Mouse (Mus musculus): Measurements from ENCODE around the gene Szrd1. TPM values are rescaled to one million over a fixed set of nuclear protein-coding genes. Genes with fewer than 3 reads are reported as not detected.

Gene Szrd1
- polyA plus RNA-seq, 1 experiment from 2014 or later = 24.7 TPM

DNA sequence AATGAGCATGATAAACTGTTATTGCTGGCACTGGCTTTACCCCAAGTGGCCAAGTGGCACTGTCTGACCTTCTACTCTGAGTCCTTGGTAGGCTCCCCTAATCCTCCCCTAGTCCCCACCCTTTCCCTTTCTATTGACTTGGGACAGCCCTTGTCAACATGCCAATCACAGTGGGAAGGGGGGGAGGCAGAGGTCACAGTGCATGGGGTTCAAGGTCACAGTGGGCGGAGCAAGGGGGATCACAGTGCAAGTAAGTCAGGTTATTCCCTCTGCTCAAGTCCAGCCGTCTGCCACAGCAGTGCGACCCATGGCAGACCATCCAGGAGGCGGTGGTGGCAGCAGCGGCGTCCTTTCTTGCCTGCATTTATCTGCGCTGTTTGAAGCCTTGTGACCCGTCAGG, 24.2 kb downstream of the Szrd1 start:
- H3K27ac ChIP-seq (ENCODE audit: low read depth, low read length) = peak overlapping the region; percentile 32; the same call in 1 of the 2 replicates
- H3K36me3 ChIP-seq (ENCODE audit: control insufficient read depth, insufficient read depth, low read length) = peaks cover 41% of the 10 kb centered on the region
- DNase-seq (ENCODE audit: low spot score) (no peak), ATAC-seq (replicated peaks; ENCODE audit: low FRiP score) (no peak; the same call in 1 of the 2 replicates)
- no peak overlapping the region for H3K4me3 ChIP-seq (ENCODE audit: low read depth, low read length)
- no peaks in the 10 kb centered on the region for H3K27me3 ChIP-seq (replicated peaks; ENCODE audit: control insufficient read depth, insufficient read depth, low read length)
- no peak overlapping the region for H3K4me2 ChIP-seq
- WGBS = 90% methylated on average over 8 of the region's 8 CpGs
- peaks cover 3% of the 10 kb centered on the region; the same call in 1 of the 2 replicates for H3K9me3 ChIP-seq (ENCODE audit: control insufficient read depth, low read length)
- H3K4me1 ChIP-seq (replicated peaks; ENCODE audit: control insufficient read depth, insufficient read depth, low read length) = peaks cover 4% of the 10 kb centered on the region; the same call in 1 of the 2 replicates
- H3K9ac ChIP-seq (ENCODE audit: low read depth, low read length) = no peak overlapping the region

DNA sequence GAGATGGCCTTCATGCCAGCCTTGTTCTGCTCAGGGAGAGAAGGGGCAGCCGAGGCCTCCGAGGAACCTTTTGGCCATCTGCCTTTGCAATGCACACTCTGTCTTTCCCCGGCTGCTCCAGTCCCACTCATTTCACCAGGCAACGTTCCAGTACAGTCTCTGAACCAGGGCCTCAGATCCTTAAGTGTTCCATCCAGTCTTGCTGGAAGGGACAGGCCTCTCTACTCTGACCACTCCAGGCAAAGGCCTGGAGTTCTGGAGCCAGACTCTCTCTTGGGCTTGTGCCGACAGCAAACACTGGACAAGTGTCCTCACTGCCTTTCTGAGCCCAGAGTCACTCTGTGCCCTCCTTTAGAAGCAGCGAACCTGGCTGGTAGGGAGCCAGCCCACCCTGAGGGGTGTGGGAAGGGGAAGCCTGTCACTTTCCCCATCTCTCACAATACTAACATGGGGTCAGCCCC, 25.0 kb downstream of the Szrd1 start:
- WGBS = 87% methylated on average over 6 of the region's 6 CpGs
- Histone ChIP-seq H3K9ac (ENCODE audit: low read depth, low read length) (no peak overlapping the region), H3K36me3 (ENCODE audit: control insufficient read depth, insufficient read depth, low read length) (peaks cover 43% of the 10 kb centered on the region), H3K4me1 (replicated peaks; ENCODE audit: control insufficient read depth, insufficient read depth, low read length) (peaks cover 4% of the 10 kb centered on the region; the same call in 1 of the 2 replicates), H3K27me3 (replicated peaks; ENCODE audit: control insufficient read depth, insufficient read depth, low read length) (no peaks in the 10 kb centered on the region), H3K4me3 (ENCODE audit: low read depth, low read length) (no peak overlapping the region), H3K27ac (ENCODE audit: low read depth, low read length) (no peak overlapping the region), H3K4me2 (no peak overlapping the region), H3K9me3 (ENCODE audit: control insufficient read depth, low read length) (peaks cover 3% of the 10 kb centered on the region; the same call in 1 of the 2 replicates)
- ATAC-seq (replicated peaks; ENCODE audit: low FRiP score) = no peak
- DNase-seq (ENCODE audit: low spot score) = no peak

DNA sequence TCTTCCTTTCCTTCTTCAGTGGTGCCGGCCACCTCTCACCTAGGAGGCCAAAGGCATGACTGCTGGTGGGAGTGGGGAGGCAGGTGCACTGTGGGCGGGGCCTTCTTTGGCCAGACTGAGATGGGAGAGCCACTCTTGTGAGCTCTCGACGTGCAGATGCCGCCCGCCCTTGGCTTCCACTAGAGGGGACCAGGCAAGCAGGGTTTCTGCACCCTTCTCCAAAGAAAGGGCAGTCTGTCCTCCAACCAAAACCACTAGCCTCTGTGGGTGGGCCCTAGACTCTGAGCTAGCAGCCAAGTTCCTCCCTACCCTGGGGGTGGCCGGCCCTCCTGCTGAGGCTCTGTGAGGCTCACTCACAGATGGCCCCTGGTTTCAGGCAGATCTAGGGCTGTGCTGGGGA, 25.7 kb downstream of the Szrd1 start:
- H3K9ac ChIP-seq (ENCODE audit: low read depth, low read length) = no peak overlapping the region
- ATAC-seq (replicated peaks; ENCODE audit: low FRiP score) (no peak; the same call in 1 of the 2 replicates), DNase-seq (ENCODE audit: low spot score) (no peak)
- 83% methylated on average over 7 of the region's 7 CpGs for WGBS
- H3K27ac ChIP-seq (ENCODE audit: low read depth, low read length) = no peak overlapping the region
- H3K36me3 ChIP-seq (ENCODE audit: control insufficient read depth, insufficient read depth, low read length) = peaks cover 43% of the 10 kb centered on the region
- H3K4me3 ChIP-seq (ENCODE audit: low read depth, low read length) = no peak overlapping the region
- H3K9me3 ChIP-seq (ENCODE audit: control insufficient read depth, low read length) = peaks cover 3% of the 10 kb centered on the region; the same call in 1 of the 2 replicates
- no peaks in the 10 kb centered on the region for H3K27me3 ChIP-seq (replicated peaks; ENCODE audit: control insufficient read depth, insufficient read depth, low read length)
- peaks cover 4% of the 10 kb centered on the region; the same call in 1 of the 2 replicates for H3K4me1 ChIP-seq (replicated peaks; ENCODE audit: control insufficient read depth, insufficient read depth, low read length)
- H3K4me2 ChIP-seq = no peak overlapping the region

DNA sequence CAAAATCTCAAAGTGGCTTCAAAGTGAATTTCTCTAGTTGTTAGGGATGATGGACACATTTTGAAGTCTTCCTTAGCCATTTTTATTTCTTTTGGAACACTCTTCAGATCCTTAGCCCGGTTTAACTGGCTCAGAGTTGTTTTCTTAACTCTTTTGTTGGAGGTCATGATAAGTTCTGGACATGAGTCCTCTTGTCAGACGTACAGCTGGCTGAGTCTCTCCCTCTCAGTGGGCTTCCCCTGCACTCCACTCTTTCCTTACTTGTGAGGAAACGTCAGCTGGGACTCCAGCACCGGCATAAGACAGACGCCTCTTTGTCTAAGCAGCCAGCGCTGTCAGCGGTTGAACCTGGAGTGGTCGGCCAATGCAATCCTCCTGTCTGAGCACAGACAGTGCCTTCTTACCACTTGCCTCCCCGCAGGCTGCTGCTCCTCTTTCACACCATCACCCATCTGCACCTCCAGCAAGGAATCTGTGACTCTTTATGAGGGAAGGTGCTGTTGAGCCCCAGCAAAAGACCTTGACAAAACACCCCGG, 31.3 kb downstream of the Szrd1 start:
- H3K27ac ChIP-seq (ENCODE audit: low read depth, low read length) = no peak overlapping the region

DNA sequence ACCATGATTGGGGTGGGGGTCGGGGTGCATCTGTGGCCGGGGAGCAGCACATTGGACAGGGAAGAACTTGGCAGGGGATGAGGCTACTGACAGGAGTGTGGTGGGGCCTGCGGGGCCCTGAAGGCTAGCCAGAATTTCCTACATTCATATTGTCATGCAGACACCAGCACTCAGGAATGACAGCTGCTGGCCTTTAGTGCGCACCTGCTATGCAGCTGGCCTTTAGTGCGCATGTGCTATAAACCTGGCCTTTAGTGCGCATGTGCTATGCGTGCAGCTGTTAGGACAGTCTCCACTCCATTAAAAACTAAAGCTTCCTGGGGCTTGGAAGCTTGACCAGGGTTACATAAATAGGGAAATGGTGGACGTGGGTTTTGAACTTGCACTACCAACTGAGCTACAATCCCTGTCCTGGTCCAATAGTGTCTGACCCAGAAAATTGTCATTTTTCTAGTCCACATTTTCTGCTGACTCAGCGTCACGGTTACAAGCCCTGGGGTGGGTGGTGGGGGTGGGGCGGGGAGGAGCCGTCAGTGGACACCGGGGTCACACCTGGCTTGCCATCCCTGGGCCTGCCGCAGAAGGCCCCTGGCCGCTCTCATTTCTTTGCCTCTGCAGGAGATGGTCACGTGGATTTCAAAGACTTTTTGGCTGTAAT, 32.9 kb downstream of the Szrd1 start:
- H3K36me3 ChIP-seq (ENCODE audit: control insufficient read depth, insufficient read depth, low read length) = peaks cover 13% of the 10 kb centered on the region
- H3K9ac ChIP-seq (ENCODE audit: low read depth, low read length) = no peak overlapping the region
- H3K4me2 ChIP-seq = no peak overlapping the region
- peaks cover 3% of the 10 kb centered on the region; the same call in 1 of the 2 replicates for H3K27me3 ChIP-seq (replicated peaks; ENCODE audit: control insufficient read depth, insufficient read depth, low read length)
- no peaks in the 10 kb centered on the region for H3K4me1 ChIP-seq (replicated peaks; ENCODE audit: control insufficient read depth, insufficient read depth, low read length)
- DNase-seq (ENCODE audit: low spot score) (no peak), ATAC-seq (replicated peaks; ENCODE audit: low FRiP score) (no peak)
- H3K4me3 ChIP-seq (ENCODE audit: low read depth, low read length) = no peak overlapping the region
- H3K27ac ChIP-seq (ENCODE audit: low read depth, low read length) = no peak overlapping the region
- WGBS = 81% methylated on average over 16 of the region's 16 CpGs
- H3K9me3 ChIP-seq (ENCODE audit: control insufficient read depth, low read length) = peaks cover 3% of the 10 kb centered on the region; the same call in 1 of the 2 replicates

More for the DNA sequence above, 31.3 kb downstream of the Szrd1 start:
- WGBS = 53% methylated on average over 10 of the region's 10 CpGs
- Histone ChIP-seq H3K27me3 (replicated peaks; ENCODE audit: control insufficient read depth, insufficient read depth, low read length) (peaks cover 3% of the 10 kb centered on the region; the same call in 1 of the 2 replicates), H3K4me2 (no peak overlapping the region), H3K4me3 (ENCODE audit: low read depth, low read length) (no peak overlapping the region), H3K9me3 (ENCODE audit: control insufficient read depth, low read length) (peaks cover 3% of the 10 kb centered on the region; the same call in 1 of the 2 replicates), H3K36me3 (ENCODE audit: control insufficient read depth, insufficient read depth, low read length) (peaks cover 24% of the 10 kb centered on the region), H3K4me1 (replicated peaks; ENCODE audit: control insufficient read depth, insufficient read depth, low read length) (no peaks in the 10 kb centered on the region), H3K9ac (ENCODE audit: low read depth, low read length) (no peak overlapping the region)
- ATAC-seq (replicated peaks; ENCODE audit: low FRiP score) = no peak
- DNase-seq (ENCODE audit: low spot score) = no peak

DNA sequence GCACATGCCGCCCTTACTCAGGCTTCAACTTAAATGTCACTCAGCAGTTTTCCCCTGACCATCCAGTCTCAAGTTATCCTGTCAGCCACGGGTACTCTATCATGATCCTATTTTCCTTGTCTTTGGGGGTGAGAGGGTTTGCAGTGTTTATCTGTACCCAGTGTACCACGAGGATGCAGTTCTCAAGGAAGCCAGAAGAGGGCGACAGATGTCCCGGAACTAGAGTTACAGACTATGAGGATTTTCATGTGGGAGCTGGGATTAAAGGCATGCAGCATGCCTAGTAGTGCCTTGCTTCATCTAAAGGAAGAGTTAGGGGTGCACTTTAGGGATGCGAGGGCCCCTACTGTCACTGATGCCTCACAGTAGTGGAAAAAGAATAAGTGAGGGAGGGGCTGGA, 37.7 kb downstream of the Szrd1 start:
- Histone ChIP-seq H3K27me3 (replicated peaks; ENCODE audit: control insufficient read depth, insufficient read depth, low read length) (peaks cover 3% of the 10 kb centered on the region; the same call in 1 of the 2 replicates), H3K4me3 (ENCODE audit: low read depth, low read length) (no peak overlapping the region), H3K9me3 (ENCODE audit: control insufficient read depth, low read length) (no peaks in the 10 kb centered on the region), H3K4me1 (replicated peaks; ENCODE audit: control insufficient read depth, insufficient read depth, low read length) (peaks cover 13% of the 10 kb centered on the region), H3K4me2 (no peak overlapping the region), H3K27ac (ENCODE audit: low read depth, low read length) (no peak overlapping the region), H3K36me3 (ENCODE audit: control insufficient read depth, insufficient read depth, low read length) (no peaks in the 10 kb centered on the region), H3K9ac (ENCODE audit: low read depth, low read length) (no peak overlapping the region)
- DNase-seq (ENCODE audit: low spot score) = no peak
- WGBS = 51% methylated on average over 6 of the region's 6 CpGs
- no peak for ATAC-seq (replicated peaks; ENCODE audit: low FRiP score)

DNA sequence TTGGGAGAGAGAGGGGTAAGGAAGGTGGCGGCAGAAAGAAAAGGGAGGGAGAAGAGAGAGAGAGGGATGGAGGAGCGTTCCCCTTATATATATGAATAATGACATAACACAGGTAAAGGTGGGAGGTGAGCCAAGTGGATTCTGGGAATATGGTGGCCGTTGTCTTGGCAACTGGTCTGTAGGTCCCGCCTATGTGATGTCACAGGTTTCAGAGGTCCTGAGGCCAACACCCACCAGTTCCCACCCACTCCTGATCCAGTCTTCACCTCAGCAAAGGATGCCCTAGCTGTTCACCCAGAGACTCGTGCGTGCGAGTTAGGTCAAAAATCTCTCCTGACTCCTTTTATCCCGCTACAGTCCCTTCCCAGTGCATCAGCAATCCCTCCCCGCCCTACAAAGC, 38.3 kb downstream of the Szrd1 start:
- H3K27ac ChIP-seq (ENCODE audit: low read depth, low read length) = no peak overlapping the region
- H3K4me2 ChIP-seq = no peak overlapping the region
- H3K4me1 ChIP-seq (replicated peaks; ENCODE audit: control insufficient read depth, insufficient read depth, low read length) = peaks cover 15% of the 10 kb centered on the region
- ATAC-seq (replicated peaks; ENCODE audit: low FRiP score) = no peak
- WGBS = 86% methylated on average over 9 of the region's 9 CpGs
- no peaks in the 10 kb centered on the region for H3K36me3 ChIP-seq (ENCODE audit: control insufficient read depth, insufficient read depth, low read length)
- no peak overlapping the region for H3K4me3 ChIP-seq (ENCODE audit: low read depth, low read length)
- H3K9ac ChIP-seq (ENCODE audit: low read depth, low read length) = no peak overlapping the region
- H3K9me3 ChIP-seq (ENCODE audit: control insufficient read depth, low read length) = no peaks in the 10 kb centered on the region
- H3K27me3 ChIP-seq (replicated peaks; ENCODE audit: control insufficient read depth, insufficient read depth, low read length) = peaks cover 3% of the 10 kb centered on the region; the same call in 1 of the 2 replicates
- DNase-seq (ENCODE audit: low spot score) = no peak

DNA sequence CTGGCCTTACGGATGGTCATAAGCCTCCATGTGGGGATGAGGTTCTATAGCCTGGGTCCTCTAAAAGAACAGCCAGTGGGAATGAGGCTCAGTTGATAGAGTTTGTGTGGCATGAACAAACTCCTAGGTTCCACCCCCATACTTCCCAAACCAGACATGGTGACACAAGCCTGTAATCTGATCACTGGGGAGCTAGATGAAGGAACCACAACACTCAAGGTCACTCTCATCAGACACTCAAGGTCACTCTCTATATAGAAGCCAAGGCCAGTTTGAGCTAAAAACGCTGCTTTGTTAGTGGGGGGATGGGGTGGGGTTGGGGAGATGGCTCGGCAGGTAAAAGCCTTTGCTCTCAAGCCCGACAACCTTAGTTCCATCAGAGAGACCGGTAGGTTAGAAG, 39.6 kb downstream of the Szrd1 start:
- Histone ChIP-seq H3K4me2 (no peak overlapping the region), H3K9me3 (ENCODE audit: control insufficient read depth, low read length) (no peaks in the 10 kb centered on the region), H3K36me3 (ENCODE audit: control insufficient read depth, insufficient read depth, low read length) (no peaks in the 10 kb centered on the region), H3K4me1 (replicated peaks; ENCODE audit: control insufficient read depth, insufficient read depth, low read length) (peaks cover 15% of the 10 kb centered on the region), H3K27me3 (replicated peaks; ENCODE audit: control insufficient read depth, insufficient read depth, low read length) (peaks cover 3% of the 10 kb centered on the region; the same call in 1 of the 2 replicates), H3K27ac (ENCODE audit: low read depth, low read length) (no peak overlapping the region), H3K9ac (ENCODE audit: low read depth, low read length) (no peak overlapping the region), H3K4me3 (ENCODE audit: low read depth, low read length) (no peak overlapping the region)
- no peak for DNase-seq (ENCODE audit: low spot score)
- WGBS = 63% methylated on average over 5 of the region's 5 CpGs
- ATAC-seq (replicated peaks; ENCODE audit: low FRiP score) = no peak

Data from liver, embryonic 11.5 days (tissue).